Mouse (Mus musculus) C2C12 (cell line): ENCODE data around the gene Gm21985.

ENCODE experiments used
- CEBPB ChIP-seq: IDR thresholded peaks from one replicate; pipeline ENCODE4 v1.6.1; 2011; ENCODE audit warnings: low read depth, mild to moderate bottlenecking, control low read depth, moderate library complexity
- CTCF ChIP-seq: IDR thresholded peaks from one replicate; pipeline ENCODE4 v1.5.1; 2011; ENCODE audit not compliant: control insufficient read depth, insufficient read depth, insufficient read length
- MAX ChIP-seq: IDR thresholded peaks from one replicate; pipeline ENCODE4 v1.6.1; 2011; ENCODE audit warnings: mild to moderate bottlenecking, control low read depth
- MYOD1 ChIP-seq: IDR thresholded peaks from one replicate; pipeline ENCODE4 v1.6.1; 2011; ENCODE audit warnings: low read depth; ENCODE audit not compliant: control insufficient read depth, insufficient read length
- MYOG ChIP-seq: IDR thresholded peaks from one replicate; pipeline ENCODE4 v1.6.1; 2011; ENCODE audit not compliant: control insufficient read depth, insufficient read length; ENCODE audit errors: extremely low read depth
- USF1 ChIP-seq: IDR thresholded peaks from one replicate; pipeline ENCODE4 v1.6.1; 2011; ENCODE audit warnings: low read depth, mild to moderate bottlenecking, control low read depth, moderate library complexity

DNA sequence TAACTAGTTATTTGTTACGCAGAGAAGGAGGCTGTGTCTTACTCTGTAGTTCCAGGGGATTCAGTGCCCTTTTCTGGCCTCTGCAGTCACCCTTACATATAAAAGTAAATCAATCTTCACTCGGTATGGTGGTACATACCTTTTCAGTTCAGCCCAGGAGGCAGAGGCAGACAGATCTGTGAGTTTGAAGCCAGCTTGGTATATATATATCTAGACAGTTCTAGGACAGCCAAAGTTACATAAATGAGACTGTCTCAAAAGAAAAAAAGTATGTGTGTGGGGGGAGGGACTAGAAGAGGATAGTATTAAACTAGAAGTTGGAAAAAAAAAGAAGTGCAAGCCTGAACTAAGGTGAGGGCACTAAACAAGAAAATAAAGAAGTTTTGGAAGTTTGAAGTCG lies 82.1 kb downstream of the Gm21985 start:
- TF ChIP-seq USF1 (no peak), CTCF (no peak), MYOG (no peak), MAX (no peak), CEBPB (no peak), MYOD1 (no peak)
